Mouse (Mus musculus): ENCODE data around the gene Fbxw7.

DNA sequence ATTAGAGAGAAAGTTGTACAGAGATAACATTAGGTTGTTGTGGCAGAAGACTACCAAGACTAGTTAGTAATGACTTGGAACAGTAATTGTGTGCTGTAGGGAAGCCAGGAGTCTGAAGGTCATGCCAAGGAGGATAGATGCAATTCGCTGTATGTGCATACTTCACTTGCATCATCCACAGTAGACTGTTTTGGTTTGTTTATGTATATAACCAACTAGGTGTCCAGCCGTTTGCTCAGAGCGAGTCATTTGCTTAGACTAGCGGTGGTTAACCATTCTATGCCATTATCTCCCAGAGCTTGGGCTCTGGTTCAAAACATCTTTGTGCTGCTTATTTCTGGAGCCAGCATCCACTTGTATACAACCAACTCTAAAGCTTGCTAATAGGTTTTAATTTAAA, 134.3 kb downstream of the Fbxw7 start:
- TF ChIP-seq CTCF (conservative IDR thresholded peaks at IDR 0.05; ENCODE audit: insufficient read depth, insufficient read length, low read depth, low read length): no peak
- TF ChIP-seq POLR2A (IDR thresholded peaks at IDR 0.05; ENCODE audit: low read depth, low read length): no peak

Data from kidney, adult 2 months (tissue).